Mouse (Mus musculus): ENCODE results near the gene Prn.

The Prn gene

GRCm38 (mm10) chr2:131909683-131910572, at the start of gene Prn, which contains the start of gene Prnp:
TSS of gene Prn (plus strand) at chr2:131909957.
TSS of gene Prnp (plus strand) at chr2:131909928.
- in situ Hi-C loops (cut with MboI, MseI), result no loop called here

- in situ Hi-C loops (cut with MboI, MseI), result no loop called here
Measured at GRCm38 (mm10) chr2:131862617-131863275, 47.0 kb upstream of the Prn start.

GRCm38 (mm10) chr2:131863472-131863871, 46.3 kb upstream of the Prn start:
- in situ Hi-C loops (cut with MboI, MseI), result no loop called here

GRCm38 (mm10) chr2:131864262-131864796, 45.4 kb upstream of the Prn start:
- in situ Hi-C loops (cut with MboI, MseI), result no loop called here

GRCm38 (mm10) chr2:131866676-131867075, 43.1 kb upstream of the Prn start:
- in situ Hi-C loops (cut with MboI, MseI), result no loop called here

GRCm38 (mm10) chr2:131868983-131869382, 40.8 kb upstream of the Prn start:
- in situ Hi-C loops (cut with MboI, MseI), result no loop called here

GRCm38 (mm10) chr2:131873376-131873775, 36.4 kb upstream of the Prn start:
- in situ Hi-C loops (cut with MboI, MseI), result no loop called here

- in situ Hi-C loops (cut with MboI, MseI), result no loop called here
Measured at GRCm38 (mm10) chr2:131876551-131877265, 33.0 kb upstream of the Prn start.

- in situ Hi-C loops (cut with MboI, MseI), result no loop called here
Measured at GRCm38 (mm10) chr2:131881766-131882165, 28.0 kb upstream of the Prn start.

GRCm38 (mm10) chr2:131883136-131883535, 26.6 kb upstream of the Prn start:
- in situ Hi-C loops (cut with MboI, MseI), result no loop called here

GRCm38 (mm10) chr2:131886503-131887160, 23.1 kb upstream of the Prn start:
- in situ Hi-C loops (cut with MboI, MseI), result no loop called here

- in situ Hi-C loops (cut with MboI, MseI), result no loop called here
Measured at GRCm38 (mm10) chr2:131888233-131888632, 21.5 kb upstream of the Prn start.

- in situ Hi-C loops (cut with MboI, MseI), result loop anchor here in 1 of 2 experiments (10.0 kb wide), 1 partner anchor 68 kb away; no protein-coding TSS in a partner anchor
Measured at GRCm38 (mm10) chr2:131892534-131892933, 17.2 kb upstream of the Prn start.

GRCm38 (mm10) chr2:131895106-131895505, 14.7 kb upstream of the Prn start:
- in situ Hi-C loops (cut with MboI, MseI), result loop anchor here in 1 of 2 experiments (10.0 kb wide), 1 partner anchor 70 kb away; no protein-coding TSS in a partner anchor

GRCm38 (mm10) chr2:131896011-131896410, 13.7 kb upstream of the Prn start:
- in situ Hi-C loops (cut with MboI, MseI), result loop anchor here in 1 of 2 experiments (10.0 kb wide), 1 partner anchor 71 kb away; no protein-coding TSS in a partner anchor

- in situ Hi-C loops (cut with MboI, MseI), result loop anchor here in 1 of 2 experiments (10.0 kb wide), 1 partner anchor 73 kb away; no protein-coding TSS in a partner anchor
Measured at GRCm38 (mm10) chr2:131897336-131898109, 12.2 kb upstream of the Prn start.

- in situ Hi-C loops (cut with MboI, MseI), result loop anchor here (5.0 kb wide), 2 partner anchors 45 kb away; partner anchors contain the start of gene Erv3 (in 1 of the 2)
Measured at GRCm38 (mm10) chr2:131902423-131902822, 7.3 kb upstream of the Prn start.

- in situ Hi-C loops (cut with MboI, MseI), result loop anchor here (5.0 kb wide), 2 partner anchors 44 to 46 kb away; partner anchors contain the start of gene Erv3 (in 1 of the 2)
Measured at GRCm38 (mm10) chr2:131902867-131903266, 6.9 kb upstream of the Prn start.

GRCm38 (mm10) chr2:131905025-131905424, 4.7 kb upstream of the Prn start:
- in situ Hi-C loops (cut with MboI, MseI), result no loop called here

GRCm38 (mm10) chr2:131905776-131906175, 4.0 kb upstream of the Prn start:
- in situ Hi-C loops (cut with MboI, MseI), result no loop called here

Data from T-helper 17 cell (primary cell).